Mouse (Mus musculus) intestine, embryonic 16.5 days (tissue): ENCODE measurements around the gene Islr2. TPM values are rescaled to one million over a fixed set of nuclear protein-coding genes. Genes with fewer than 3 reads are reported as not detected.

Source experiments
- ATAC-seq: fragments of 200-750 bp; cut with Nextera tagmentation; 2 replicates; pipeline ENCODE4 v1.8.0; 2017; ENCODE audit warnings: moderate TSS enrichment, moderate library complexity
- H3K27ac ChIP-seq: fragments of 300-500 bp; sonication (generic); 2 replicates; pipeline ENCODE4 v1.5.1; 2014; ENCODE audit warnings: mild to moderate bottlenecking, low read length
- H3K27me3 ChIP-seq: fragments of 300-500 bp; sonication (generic); replicated peaks from 2 replicates; pipeline ENCODE4 v1.6.1; 2014; ENCODE audit warnings: low read length, control low read depth, mixed read lengths; ENCODE audit not compliant: control insufficient read depth, insufficient read depth
- H3K36me3 ChIP-seq: fragments of 300-500 bp; sonication (generic); 2 replicates; pipeline ENCODE4 v1.6.1; 2014; ENCODE audit warnings: low read length, control low read depth; ENCODE audit not compliant: control insufficient read depth, insufficient read depth
- H3K4me1 ChIP-seq: fragments of 300-500 bp; sonication (generic); 2 replicates; pipeline ENCODE4 v1.6.1; 2014; ENCODE audit warnings: low read length, control low read depth, mixed read lengths; ENCODE audit not compliant: control insufficient read depth, insufficient read depth
- H3K4me2 ChIP-seq: fragments of 300-500 bp; sonication (generic); 2 replicates; pipeline ENCODE4 v1.6.1; 2014; ENCODE audit warnings: low read depth, low read length, control low read depth
- H3K4me3 ChIP-seq: fragments of 300-500 bp; sonication (generic); 2 replicates; pipeline ENCODE4 v1.5.1; 2014; ENCODE audit warnings: mild to moderate bottlenecking, low read length
- H3K9ac ChIP-seq: fragments of 300-500 bp; sonication (generic); 2 replicates; pipeline ENCODE4 v1.6.1; 2014; ENCODE audit warnings: low read depth, low read length
- H3K9me3 ChIP-seq: fragments of 300-500 bp; sonication (generic); 2 replicates; pipeline ENCODE4 v1.6.1; 2016; ENCODE audit warnings: low read length, control low read depth; ENCODE audit not compliant: control insufficient read depth
- WGBS: fragments of 180-500 bp; shearing (Covaris S2); extraction: QIAGEN DNeasy Blood & Tissue Kit; methylation state at CpG from one replicate; pipeline ENCODE4 v1.1.7; 2014; 5-methylcytosine and 5-hydroxymethylcytosine counted together
- polyA plus RNA-seq: library from polyadenylated mRNA; unstranded; fragments of >200 nt; fragmentation: Nextera tagmentation; extraction: Ambion mirVana; gene quantifications from 2 replicates; pipeline ENCODE4 v1.2.1, GENCODE M21; 2015

Gene Islr2
- polyA plus RNA-seq, 1 experiment from 2014 or later, result 0.83 TPM

- WGBS, result 75% methylated on average over 4 of the region's 4 CpGs
- no peaks in the 10 kb centered on the region for H3K27me3 ChIP-seq
- H3K4me1 ChIP-seq, result peaks cover 43% of the 10 kb centered on the region
- no peak for ATAC-seq
- H3K4me2 ChIP-seq, result no peak overlapping the region
- H3K27ac ChIP-seq, result no peak overlapping the region
- H3K36me3 ChIP-seq, result no peaks in the 10 kb centered on the region
- H3K4me3 ChIP-seq, result no peak overlapping the region
- H3K9me3 ChIP-seq, result no peaks in the 10 kb centered on the region
- no peak overlapping the region for H3K9ac ChIP-seq
Observed at GRCm38 (mm10) chr9:58246083-58246591, 42.0 kb upstream of the Islr2 start.

GRCm38 (mm10) chr9:58243696-58244095 is 39.6 kb upstream of the Islr2 start:
- H3K9ac ChIP-seq, result no peak overlapping the region
- no peaks in the 10 kb centered on the region for H3K27me3 ChIP-seq
- no peak overlapping the region for H3K4me2 ChIP-seq
- H3K27ac ChIP-seq, result 0 out of 2 replicates have a peak overlapping the region, but pooled peaks have one; percentile 44
- no peaks in the 10 kb centered on the region for H3K9me3 ChIP-seq
- 67% methylated on average over 6 of the region's 6 CpGs for WGBS
- H3K4me1 ChIP-seq, result peaks cover 36% of the 10 kb centered on the region
- H3K36me3 ChIP-seq, result 0 out of 2 replicates have a peak, but pooled peaks cover 3% of the 10 kb centered on the region
- no peak overlapping the region for H3K4me3 ChIP-seq
- no peak for ATAC-seq

- ATAC-seq, result no peak
- Histone ChIP-seq H3K9ac (no peak overlapping the region), H3K36me3 (0 out of 2 replicates have a peak, but pooled peaks cover 3% of the 10 kb centered on the region), H3K4me1 (peaks cover 32% of the 10 kb centered on the region), H3K9me3 (no peaks in the 10 kb centered on the region), H3K4me2 (no peak overlapping the region), H3K4me3 (no peak overlapping the region), H3K27ac (no peak overlapping the region; the same call in 1 of the 2 replicates), H3K27me3 (no peaks in the 10 kb centered on the region)
- WGBS, result 80% methylated on average over 5 of the region's 5 CpGs
Observed at GRCm38 (mm10) chr9:58242696-58243095, 38.6 kb upstream of the Islr2 start.

GRCm38 (mm10) chr9:58241780-58242485 is 37.8 kb upstream of the Islr2 start:
- peaks cover 26% of the 10 kb centered on the region for H3K4me1 ChIP-seq
- no peak overlapping the region for H3K9ac ChIP-seq
- H3K9me3 ChIP-seq, result no peaks in the 10 kb centered on the region
- WGBS, result 35% methylated on average over 9 of the region's 9 CpGs
- H3K36me3 ChIP-seq, result 0 out of 2 replicates have a peak, but pooled peaks cover 3% of the 10 kb centered on the region
- no peak overlapping the region for H3K4me2 ChIP-seq
- H3K27ac ChIP-seq, result peak overlapping the region; percentile 34; the same call in 1 of the 2 replicates
- ATAC-seq, result peak; percentile 83
- no peaks in the 10 kb centered on the region for H3K27me3 ChIP-seq
- no peak overlapping the region for H3K4me3 ChIP-seq

GRCm38 (mm10) chr9:58234502-58235015 is 30.4 kb upstream of the Islr2 start:
- Histone ChIP-seq H3K9ac (no peak overlapping the region), H3K36me3 (peaks cover 13% of the 10 kb centered on the region), H3K9me3 (no peaks in the 10 kb centered on the region), H3K4me3 (no peak overlapping the region), H3K27ac (no peak overlapping the region), H3K4me1 (no peaks in the 10 kb centered on the region), H3K27me3 (no peaks in the 10 kb centered on the region), H3K4me2 (no peak overlapping the region)
- WGBS, result 96% methylated on average over 28 of the region's 28 CpGs
- no peak for ATAC-seq

- Histone ChIP-seq H3K27me3 (no peaks in the 10 kb centered on the region), H3K4me1 (no peaks in the 10 kb centered on the region), H3K4me2 (no peak overlapping the region), H3K27ac (peak overlapping the region; percentile 30; the same call in 1 of the 2 replicates), H3K9ac (no peak overlapping the region), H3K9me3 (no peaks in the 10 kb centered on the region), H3K36me3 (peaks cover 17% of the 10 kb centered on the region), H3K4me3 (no peak overlapping the region)
- WGBS, result 61% methylated on average over 5 of the region's 5 CpGs
- ATAC-seq, result no peak
Observed at GRCm38 (mm10) chr9:58232374-58232773, 28.3 kb upstream of the Islr2 start.

- H3K27me3 ChIP-seq, result no peaks in the 10 kb centered on the region
- peaks cover 17% of the 10 kb centered on the region for H3K36me3 ChIP-seq
- no peaks in the 10 kb centered on the region for H3K4me1 ChIP-seq
- no peaks in the 10 kb centered on the region for H3K9me3 ChIP-seq
- no peak overlapping the region for H3K4me2 ChIP-seq
- no peak for ATAC-seq
- H3K27ac ChIP-seq, result peak overlapping the region; percentile 11; the same call in 1 of the 2 replicates
- no peak overlapping the region for H3K9ac ChIP-seq
- 73% methylated on average over 6 of the region's 6 CpGs for WGBS
- H3K4me3 ChIP-seq, result no peak overlapping the region
Observed at GRCm38 (mm10) chr9:58231746-58232145, 27.6 kb upstream of the Islr2 start.

GRCm38 (mm10) chr9:58228777-58229466 is 24.8 kb upstream of the Islr2 start:
- Histone ChIP-seq H3K9ac (no peak overlapping the region), H3K27me3 (no peaks in the 10 kb centered on the region), H3K4me3 (no peak overlapping the region), H3K36me3 (peaks cover 9% of the 10 kb centered on the region), H3K27ac (no peak overlapping the region), H3K9me3 (no peaks in the 10 kb centered on the region), H3K4me2 (no peak overlapping the region), H3K4me1 (no peaks in the 10 kb centered on the region)
- ATAC-seq, result peak; percentile 55
- WGBS, result 89% methylated on average over 9 of the region's 9 CpGs
